Mouse (Mus musculus) forebrain, embryonic 12.5 days (tissue): ENCODE results near the gene Pakap. TPM values are rescaled to one million over a fixed set of nuclear protein-coding genes. Genes with fewer than 3 reads are reported as not detected.

Experiments
- ATAC-seq: fragments of 200-750 bp; cut with Nextera tagmentation; 2 replicates; pipeline ENCODE4 v1.8.0; 2017; ENCODE audit warnings: moderate TSS enrichment; ENCODE audit not compliant: low FRiP score
- H3K27ac ChIP-seq: fragments of 300-500 bp; sonication (generic); 2 replicates; pipeline ENCODE4 v1.5.1; 2016; ENCODE audit warnings: mild to moderate bottlenecking
- H3K27me3 ChIP-seq: fragments of 300-500 bp; sonication (generic); 2 replicates; pipeline ENCODE4 v1.6.1; 2016; ENCODE audit warnings: mild to moderate bottlenecking
- H3K36me3 ChIP-seq: fragments of 300-500 bp; sonication (generic); replicated peaks from 2 replicates; pipeline ENCODE4 v1.6.1; 2016; ENCODE audit warnings: mild to moderate bottlenecking
- H3K4me1 ChIP-seq: fragments of 300-500 bp; sonication (generic); 2 replicates; pipeline ENCODE4 v1.6.1; 2016
- H3K4me2 ChIP-seq: fragments of 300-500 bp; sonication (generic); 2 replicates; pipeline ENCODE4 v1.6.1; 2016; ENCODE audit warnings: mild to moderate bottlenecking, moderate library complexity
- H3K4me3 ChIP-seq: fragments of 300-500 bp; sonication (generic); replicated peaks from 2 replicates; pipeline ENCODE4 v1.5.1; 2016; ENCODE audit warnings: mild to moderate bottlenecking
- H3K9ac ChIP-seq: fragments of 300-500 bp; sonication (generic); 2 replicates; pipeline ENCODE4 v1.6.1; 2016; ENCODE audit warnings: mild to moderate bottlenecking
- H3K9me3 ChIP-seq: fragments of 300-500 bp; sonication (generic); 2 replicates; pipeline ENCODE4 v1.6.1; 2016
- WGBS: fragments of 180-500 bp; shearing (Covaris S2); methylation state at CpG from one replicate; pipeline ENCODE4 v1.1.7; 2016; 5-methylcytosine and 5-hydroxymethylcytosine counted together
- polyA plus RNA-seq: library from polyadenylated mRNA; unstranded; fragments of >200 nt; fragmentation: Nextera tagmentation; extraction: Ambion mirVana; gene quantifications from 2 replicates; pipeline ENCODE4 v1.2.1, GENCODE M21; 2016

Pakap gene
- polyA plus RNA-seq, 1 experiment from 2014 or later = 14.8 TPM

- H3K27me3 ChIP-seq = peaks cover 6% of the 10 kb centered on the region; the same call in 1 of the 2 replicates
- no peaks in the 10 kb centered on the region for H3K36me3 ChIP-seq
- WGBS = 72% methylated on average over 3 of the region's 3 CpGs
- H3K9me3 ChIP-seq = no peaks in the 10 kb centered on the region
- no peak overlapping the region for H3K4me2 ChIP-seq
- H3K9ac ChIP-seq = no peak overlapping the region
- ATAC-seq = no peak
- H3K4me1 ChIP-seq = peaks cover 9% of the 10 kb centered on the region; the same call in 1 of the 2 replicates
- H3K4me3 ChIP-seq = no peak overlapping the region
- H3K27ac ChIP-seq = no peak overlapping the region
Observed at GRCm38 (mm10) chr4:57686736-57687135, 118.8 kb downstream of the Pakap start.

- ATAC-seq = no peak
Observed at GRCm38 (mm10) chr4:57687583-57687982, 119.6 kb downstream of the Pakap start.

GRCm38 (mm10) chr4:57688131-57688530 lies 120.2 kb downstream of the Pakap start:
- WGBS = 76% methylated on average over 9 of the region's 9 CpGs
- H3K36me3 ChIP-seq = no peaks in the 10 kb centered on the region

More at GRCm38 (mm10) chr4:57687583-57687982, 119.6 kb downstream of the Pakap start:
- H3K27ac ChIP-seq = no peak overlapping the region
- WGBS = 84% methylated on average over 3 of the region's 3 CpGs
- H3K27me3 ChIP-seq = peaks cover 6% of the 10 kb centered on the region; the same call in 1 of the 2 replicates
- H3K4me2 ChIP-seq = no peak overlapping the region
- no peak overlapping the region for H3K4me3 ChIP-seq
- H3K36me3 ChIP-seq = no peaks in the 10 kb centered on the region
- H3K4me1 ChIP-seq = peaks cover 9% of the 10 kb centered on the region; the same call in 1 of the 2 replicates
- no peaks in the 10 kb centered on the region for H3K9me3 ChIP-seq
- no peak overlapping the region for H3K9ac ChIP-seq

GRCm38 (mm10) chr4:57690001-57690400 lies 122.0 kb downstream of the Pakap start:
- ATAC-seq = no peak
- peaks cover 9% of the 10 kb centered on the region; the same call in 1 of the 2 replicates for H3K4me1 ChIP-seq

More at GRCm38 (mm10) chr4:57688131-57688530, 120.2 kb downstream of the Pakap start:
- Histone ChIP-seq H3K27ac (no peak overlapping the region), H3K9ac (no peak overlapping the region), H3K4me3 (no peak overlapping the region), H3K4me2 (no peak overlapping the region), H3K4me1 (peaks cover 9% of the 10 kb centered on the region; the same call in 1 of the 2 replicates), H3K9me3 (no peaks in the 10 kb centered on the region), H3K27me3 (peaks cover 6% of the 10 kb centered on the region; the same call in 1 of the 2 replicates)
- no peak for ATAC-seq

GRCm38 (mm10) chr4:57690805-57691204 lies 122.8 kb downstream of the Pakap start:
- H3K4me1 ChIP-seq = peaks cover 9% of the 10 kb centered on the region; the same call in 1 of the 2 replicates
- no peaks in the 10 kb centered on the region for H3K36me3 ChIP-seq
- H3K9ac ChIP-seq = no peak overlapping the region
- no peaks in the 10 kb centered on the region for H3K9me3 ChIP-seq
- H3K27ac ChIP-seq = no peak overlapping the region
- peaks cover 6% of the 10 kb centered on the region; the same call in 1 of the 2 replicates for H3K27me3 ChIP-seq
- no peak overlapping the region for H3K4me3 ChIP-seq
- WGBS = 42% methylated on average over 1 of the region's 1 CpGs
- ATAC-seq = no peak
- H3K4me2 ChIP-seq = no peak overlapping the region

More at GRCm38 (mm10) chr4:57690001-57690400, 122.0 kb downstream of the Pakap start:
- Histone ChIP-seq H3K4me3 (no peak overlapping the region), H3K9ac (no peak overlapping the region), H3K4me2 (no peak overlapping the region), H3K27ac (no peak overlapping the region), H3K9me3 (no peaks in the 10 kb centered on the region), H3K27me3 (peaks cover 6% of the 10 kb centered on the region; the same call in 1 of the 2 replicates), H3K36me3 (no peaks in the 10 kb centered on the region)
- WGBS = 83% methylated on average over 6 of the region's 6 CpGs

GRCm38 (mm10) chr4:57694356-57695136 lies 126.6 kb downstream of the Pakap start:
- WGBS = 85% methylated on average over 5 of the region's 5 CpGs
- Histone ChIP-seq H3K4me2 (no peak overlapping the region), H3K9ac (no peak overlapping the region), H3K9me3 (no peaks in the 10 kb centered on the region), H3K4me1 (no peaks in the 10 kb centered on the region), H3K36me3 (no peaks in the 10 kb centered on the region), H3K27ac (no peak overlapping the region), H3K27me3 (0 out of 2 replicates have a peak, but pooled peaks cover 3% of the 10 kb centered on the region), H3K4me3 (no peak overlapping the region)
- ATAC-seq = no peak

- no peaks in the 10 kb centered on the region for H3K27me3 ChIP-seq
- H3K9me3 ChIP-seq = no peaks in the 10 kb centered on the region
- ATAC-seq = no peak
- no peak overlapping the region for H3K27ac ChIP-seq
- H3K4me1 ChIP-seq = no peaks in the 10 kb centered on the region
- no peak overlapping the region for H3K4me3 ChIP-seq
- no peaks in the 10 kb centered on the region for H3K36me3 ChIP-seq
- WGBS = 96% methylated on average over 11 of the region's 11 CpGs
- H3K4me2 ChIP-seq = no peak overlapping the region
- no peak overlapping the region for H3K9ac ChIP-seq
Observed at GRCm38 (mm10) chr4:57696955-57697354, 129.0 kb downstream of the Pakap start.

- H3K9ac ChIP-seq = no peak overlapping the region
- H3K27ac ChIP-seq = no peak overlapping the region
- H3K4me3 ChIP-seq = no peak overlapping the region
- H3K9me3 ChIP-seq = no peaks in the 10 kb centered on the region
- H3K4me1 ChIP-seq = no peaks in the 10 kb centered on the region
- 78% methylated on average over 12 of the region's 12 CpGs for WGBS
- no peaks in the 10 kb centered on the region for H3K27me3 ChIP-seq
- H3K4me2 ChIP-seq = no peak overlapping the region
- no peaks in the 10 kb centered on the region for H3K36me3 ChIP-seq
- no peak for ATAC-seq
Observed at GRCm38 (mm10) chr4:57697918-57698611, 130.1 kb downstream of the Pakap start.

- 85% methylated on average over 5 of the region's 5 CpGs for WGBS
- no peak overlapping the region for H3K4me2 ChIP-seq
Observed at GRCm38 (mm10) chr4:57701576-57701975, 133.6 kb downstream of the Pakap start.

DNA sequence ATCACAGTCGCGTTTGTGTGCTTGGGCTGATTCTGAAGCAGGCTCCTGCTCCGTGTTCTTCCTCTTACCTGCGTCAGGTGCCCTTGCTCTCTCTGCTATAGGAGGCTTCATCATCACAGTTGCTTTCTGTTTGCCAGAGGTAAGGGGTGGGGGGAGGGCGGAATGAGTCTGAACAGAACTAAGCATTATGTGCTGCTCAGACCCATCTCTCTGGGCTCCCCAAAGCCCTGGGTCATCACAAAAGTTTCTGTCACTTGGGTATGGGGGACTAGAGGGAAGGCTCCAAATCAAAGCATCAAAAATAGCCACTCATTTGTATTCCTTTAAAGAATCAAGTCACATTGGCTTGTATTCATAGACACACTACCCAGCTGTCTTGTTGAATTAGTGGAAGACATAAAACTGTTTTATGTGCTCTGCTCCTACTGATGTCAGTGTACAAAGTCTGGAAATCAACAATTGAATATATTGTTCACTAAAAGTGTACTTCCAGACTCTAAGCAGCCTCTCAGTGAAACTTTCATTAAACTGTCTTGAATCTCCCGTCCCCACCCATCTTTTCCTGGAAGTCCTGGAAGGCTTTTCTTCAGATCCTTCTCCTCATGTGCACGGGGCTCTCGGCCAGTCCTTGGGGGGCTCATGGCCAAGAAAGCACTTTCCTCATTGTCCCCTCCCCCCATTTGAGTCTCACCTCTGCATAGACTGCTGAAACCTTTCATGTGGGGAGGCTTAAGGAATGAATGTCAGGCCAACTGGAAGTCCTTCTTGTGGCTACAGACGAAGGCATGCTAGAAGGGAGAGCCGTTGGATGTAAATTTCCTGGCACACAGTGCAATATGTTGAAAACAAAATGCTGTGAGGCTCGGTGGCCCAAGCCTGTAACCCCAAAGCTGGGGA lies 135.8 kb downstream of the Pakap start:
- H3K36me3 ChIP-seq = no peaks in the 10 kb centered on the region
- no peak overlapping the region for H3K4me2 ChIP-seq
- ATAC-seq = no peak
- no peaks in the 10 kb centered on the region for H3K4me1 ChIP-seq
- no peak overlapping the region for H3K9ac ChIP-seq
- H3K4me3 ChIP-seq = no peak overlapping the region
- H3K9me3 ChIP-seq = no peaks in the 10 kb centered on the region
- no peak overlapping the region for H3K27ac ChIP-seq
- H3K27me3 ChIP-seq = no peaks in the 10 kb centered on the region
- WGBS = 84% methylated on average over 11 of the region's 11 CpGs

More at GRCm38 (mm10) chr4:57701576-57701975, 133.6 kb downstream of the Pakap start:
- no peak for ATAC-seq
- Histone ChIP-seq H3K27me3 (no peaks in the 10 kb centered on the region), H3K4me3 (no peak overlapping the region), H3K9me3 (no peaks in the 10 kb centered on the region), H3K27ac (no peak overlapping the region), H3K36me3 (no peaks in the 10 kb centered on the region), H3K9ac (no peak overlapping the region), H3K4me1 (no peaks in the 10 kb centered on the region)

DNA sequence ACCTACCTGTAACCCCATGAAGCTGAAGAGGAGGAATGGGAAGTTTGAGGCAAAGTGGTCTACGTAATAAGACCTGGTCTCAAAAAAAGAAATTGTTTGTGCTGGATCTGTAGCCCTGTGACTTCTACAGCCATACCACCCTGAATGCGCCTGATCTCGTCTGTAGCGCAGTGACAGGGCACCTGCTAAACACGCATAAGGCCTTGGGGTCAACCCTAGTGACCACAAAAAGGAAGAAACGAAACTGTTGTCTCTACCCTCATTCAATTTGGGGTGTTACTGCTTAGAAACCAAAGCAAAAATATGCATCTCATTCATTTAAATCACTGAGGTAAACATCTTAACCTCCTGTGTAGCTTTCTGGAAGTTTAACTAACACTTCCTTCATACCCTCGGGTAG lies 136.6 kb downstream of the Pakap start:
- H3K4me1 ChIP-seq = no peaks in the 10 kb centered on the region
- H3K27ac ChIP-seq = no peak overlapping the region
- no peaks in the 10 kb centered on the region for H3K9me3 ChIP-seq
- no peak overlapping the region for H3K9ac ChIP-seq
- WGBS = 91% methylated on average over 7 of the region's 7 CpGs
- ATAC-seq = no peak
- H3K36me3 ChIP-seq = no peaks in the 10 kb centered on the region
- no peak overlapping the region for H3K4me3 ChIP-seq
- no peak overlapping the region for H3K4me2 ChIP-seq
- H3K27me3 ChIP-seq = no peaks in the 10 kb centered on the region

- no peaks in the 10 kb centered on the region for H3K9me3 ChIP-seq
- ATAC-seq = no peak
Observed at GRCm38 (mm10) chr4:57715849-57716248, 147.9 kb downstream of the Pakap start.

More at GRCm38 (mm10) chr4:57715849-57716248, 147.9 kb downstream of the Pakap start:
- no peaks in the 10 kb centered on the region for H3K27me3 ChIP-seq
- H3K4me1 ChIP-seq = 0 out of 2 replicates have a peak, but pooled peaks cover 6% of the 10 kb centered on the region
- no peaks in the 10 kb centered on the region for H3K36me3 ChIP-seq
- no peak overlapping the region for H3K9ac ChIP-seq
- no peak overlapping the region for H3K27ac ChIP-seq
- no peak overlapping the region for H3K4me3 ChIP-seq
- H3K4me2 ChIP-seq = no peak overlapping the region
